Mouse (Mus musculus) ovary, postnatal 10 days (tissue): ENCODE measurements around the gene Hes5.

Source experiments
- DNase-seq: peaks from one replicate; pipeline ENCODE4 v3.0.0; 2022; ENCODE audit warnings: low spot score

The Hes5 gene

GRCm38 (mm10) chr4:154960690-154961225, at the start of gene Hes5:
TSS of gene Hes5 (plus strand) at chr4:154960923.
- no peak for DNase-seq

- DNase-seq = no peak
Measured at GRCm38 (mm10) chr4:154911644-154912043, 49.1 kb upstream of the Hes5 start.

GRCm38 (mm10) chr4:154913845-154914244, 46.9 kb upstream of the Hes5 start:
- no peak for DNase-seq

GRCm38 (mm10) chr4:154914252-154914651, 46.5 kb upstream of the Hes5 start:
- no peak for DNase-seq

- no peak for DNase-seq
Measured at GRCm38 (mm10) chr4:154914707-154915106, 46.0 kb upstream of the Hes5 start.

GRCm38 (mm10) chr4:154915286-154915685, 45.4 kb upstream of the Hes5 start:
- no peak for DNase-seq

- no peak for DNase-seq
Measured at GRCm38 (mm10) chr4:154916662-154917061, 44.1 kb upstream of the Hes5 start.

- no peak for DNase-seq
Measured at GRCm38 (mm10) chr4:154922291-154922690, 38.4 kb upstream of the Hes5 start.

GRCm38 (mm10) chr4:154922931-154923330, 37.8 kb upstream of the Hes5 start:
- no peak for DNase-seq

- no peak for DNase-seq
Measured at GRCm38 (mm10) chr4:154925413-154925812, 35.3 kb upstream of the Hes5 start.

- DNase-seq = no peak
Measured at GRCm38 (mm10) chr4:154926969-154927898, 33.5 kb upstream of the Hes5 start.

- no peak for DNase-seq
Measured at GRCm38 (mm10) chr4:154927899-154928337, 32.8 kb upstream of the Hes5 start.

GRCm38 (mm10) chr4:154928395-154929087, 32.2 kb upstream of the Hes5 start, which contains the start of gene Tnfrsf14:
TSS of gene Tnfrsf14 (minus strand) at chr4:154928563.
- DNase-seq = no peak

GRCm38 (mm10) chr4:154929088-154929660, 31.5 kb upstream of the Hes5 start:
- no peak for DNase-seq

GRCm38 (mm10) chr4:154933306-154933907, 27.3 kb upstream of the Hes5 start:
- DNase-seq = no peak

GRCm38 (mm10) chr4:154934800-154935199, 25.9 kb upstream of the Hes5 start:
- DNase-seq = no peak

- DNase-seq = no peak
Measured at GRCm38 (mm10) chr4:154935788-154936187, 24.9 kb upstream of the Hes5 start.

GRCm38 (mm10) chr4:154936542-154937255, 24.0 kb upstream of the Hes5 start:
- no peak for DNase-seq

- DNase-seq = no peak
Measured at GRCm38 (mm10) chr4:154937746-154938145, 23.0 kb upstream of the Hes5 start.

GRCm38 (mm10) chr4:154940156-154940555, 20.6 kb upstream of the Hes5 start:
- no peak for DNase-seq

- no peak for DNase-seq
Measured at GRCm38 (mm10) chr4:154941831-154942230, 18.9 kb upstream of the Hes5 start.
